Mouse (Mus musculus): Measurements from ENCODE around the gene Klre1.

- TF ChIP-seq POLR2A (IDR thresholded peaks at IDR 0.05; ENCODE audit: extremely low read depth, insufficient read depth, low read length) (no peak), CTCF (IDR thresholded peaks at IDR 0.05; ENCODE audit: low read depth, low read length) (no peak)
These were observed 2.4 kb upstream of the Klre1 start for GRCm38 (mm10) chr6:129575315-129575714.
